Mouse (Mus musculus) cerebellum, adult 2 months (tissue): ENCODE data around the gene Sema4a. TPM values are rescaled to one million over a fixed set of nuclear protein-coding genes. Genes with fewer than 3 reads are reported as not detected.

Experiments used
- DNase-seq, 2 experiments: peaks; one replicate each; pipeline ENCODE4 v3.0.0; 2021
- H3K27ac ChIP-seq: fragments of 200-500 bp; 2 replicates; pipeline ENCODE4 v1.5.1; 2012; ENCODE audit warnings: low read length, control low read depth, inconsistent platforms; ENCODE audit not compliant: insufficient read depth
- H3K27me3 ChIP-seq: fragments of 200-500 bp; 2 replicates; pipeline ENCODE4 v1.6.1; 2012; ENCODE audit warnings: inconsistent platforms, mild to moderate bottlenecking, low read length, moderate library complexity; ENCODE audit not compliant: control insufficient read depth, insufficient read depth
- H3K4me1 ChIP-seq: fragments of 200-500 bp; 2 replicates; pipeline ENCODE4 v1.6.1; 2011; ENCODE audit warnings: low read length; ENCODE audit not compliant: control insufficient read depth, insufficient read depth
- H3K4me3 ChIP-seq: fragments of 200-500 bp; replicated peaks from 2 replicates; pipeline ENCODE3; 2011; ENCODE audit warnings: mild to moderate bottlenecking, low read depth, low read length, control low read depth; ENCODE audit not compliant: insufficient read depth
- CTCF ChIP-seq: fragments of 200-500 bp; IDR thresholded peaks from 2 replicates; pipeline ENCODE4 v1.5.1; 2011; ENCODE audit warnings: low read depth, mild to moderate bottlenecking, control low read depth, low read length, moderate library complexity, borderline replicate concordance; ENCODE audit not compliant: insufficient read depth
- POLR2A ChIP-seq: fragments of 200-500 bp; IDR thresholded peaks from 2 replicates; pipeline ENCODE4 v1.6.1; 2011; ENCODE audit warnings: low read length, control low read depth, borderline replicate concordance; ENCODE audit not compliant: insufficient read depth
- WGBS: fragments of 180-500 bp; shearing (Covaris S2); methylation state at CpG from one replicate; pipeline ENCODE4 v1.1.7; 2018; 5-methylcytosine and 5-hydroxymethylcytosine counted together
- polyA plus RNA-seq: library from polyadenylated mRNA; depleted of rRNA; stranded (reverse); fragments of >200 nt; gene quantifications from 2 replicates; pipeline ENCODE4 v1.2.3, GENCODE M21; 2012; rRNA removed

Sema4a gene
- polyA plus RNA-seq, 1 experiment, result 31.8 TPM

DNA sequence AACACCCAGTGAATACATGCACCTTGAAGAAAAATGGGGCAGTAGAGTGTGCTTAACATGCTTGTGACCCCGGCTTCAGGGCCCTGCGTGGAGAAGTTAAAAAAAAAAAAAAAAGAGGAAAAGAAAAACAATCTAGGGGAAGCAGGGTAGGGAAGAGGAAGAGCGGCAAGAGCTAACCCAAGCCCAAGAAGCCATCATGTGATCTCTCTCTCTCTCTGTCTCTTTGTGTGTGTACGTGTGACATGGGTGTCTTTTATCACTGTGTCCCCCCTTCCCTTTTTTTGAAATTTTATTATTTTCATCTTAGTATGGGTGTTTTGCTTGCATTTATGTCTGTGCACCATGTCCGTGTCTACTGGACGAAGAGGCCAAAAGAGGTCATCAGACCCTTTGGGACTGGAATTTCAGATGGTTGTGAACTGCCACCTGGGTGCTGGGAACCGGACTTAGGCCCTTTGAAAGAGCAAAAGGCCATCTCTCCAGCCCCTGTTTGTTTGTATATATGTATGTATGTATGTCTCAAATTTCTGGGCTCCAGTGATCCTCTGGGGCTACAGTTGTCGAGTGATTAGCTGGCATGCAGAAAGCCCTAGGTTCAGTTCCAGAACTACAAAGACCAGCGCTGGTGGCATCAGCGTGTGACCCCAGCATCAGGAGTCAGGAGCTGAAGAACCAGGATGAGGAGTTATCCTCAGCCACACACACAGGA lies 57.3 kb downstream of the Sema4a start:
- TF ChIP-seq CTCF (no peak), POLR2A (no peak)
- no peak for DNase-seq
- WGBS, result 93% methylated on average over 10 of the region's 10 CpGs
- Histone ChIP-seq H3K4me3 (no peak overlapping the region), H3K27me3 (no peaks in the 10 kb centered on the region), H3K27ac (no peak overlapping the region), H3K4me1 (peaks cover 4% of the 10 kb centered on the region; the same call in 1 of the 2 replicates)

DNA sequence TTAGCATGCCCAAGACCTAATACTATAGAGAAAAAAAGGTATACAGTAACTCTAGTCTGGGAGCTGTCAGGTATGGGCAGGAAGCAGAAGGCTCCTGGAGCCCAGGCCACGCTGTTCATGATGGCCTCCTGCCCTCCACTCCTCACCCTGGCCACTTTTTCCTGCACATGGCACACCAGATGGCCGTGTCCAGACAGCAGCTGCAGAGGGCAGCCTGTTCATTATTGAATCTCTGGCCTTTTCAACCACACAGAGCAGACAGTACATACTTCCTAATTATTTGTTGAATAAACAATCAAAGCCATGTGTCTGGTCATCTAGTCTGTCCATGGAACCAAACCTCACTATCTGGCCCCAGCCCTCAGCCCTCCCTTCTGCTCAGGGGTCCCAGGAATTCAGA lies 62.3 kb downstream of the Sema4a start:
- Histone ChIP-seq H3K4me3 (no peak overlapping the region), H3K4me1 (peaks cover 21% of the 10 kb centered on the region), H3K27ac (no peak overlapping the region), H3K27me3 (no peaks in the 10 kb centered on the region)
- TF ChIP-seq CTCF (no peak), POLR2A (no peak)
- DNase-seq, result peak; percentile 82 to 89
- WGBS, result 19% methylated on average over 2 of the region's 2 CpGs

DNA sequence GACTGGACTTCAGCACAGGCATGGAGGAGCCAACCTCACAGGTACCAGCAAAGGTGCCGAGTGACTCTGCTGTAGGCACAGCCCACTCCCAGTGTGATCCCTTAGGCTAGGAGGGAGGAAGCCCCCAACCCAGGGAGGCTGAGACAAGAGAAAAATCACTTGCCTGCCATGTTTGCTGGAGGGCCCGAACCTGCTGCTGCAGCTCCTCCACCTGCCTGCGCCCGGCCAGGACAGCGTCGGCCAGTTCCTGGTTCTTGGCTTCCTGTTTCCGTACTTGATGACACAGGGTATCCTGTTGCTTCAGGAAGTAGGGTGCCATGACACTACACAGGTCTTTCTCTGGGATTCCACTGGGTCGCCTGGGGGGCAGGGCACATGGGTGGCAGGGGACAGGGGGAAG lies 65.2 kb downstream of the Sema4a start:
- Histone ChIP-seq H3K27me3 (no peaks in the 10 kb centered on the region), H3K27ac (no peak overlapping the region), H3K4me3 (no peak overlapping the region), H3K4me1 (peaks cover 22% of the 10 kb centered on the region)
- no peak for TF ChIP-seq CTCF
- TF ChIP-seq POLR2A, result no peak
- WGBS, result 90% methylated on average over 8 of the region's 8 CpGs
- no peak for DNase-seq

DNA sequence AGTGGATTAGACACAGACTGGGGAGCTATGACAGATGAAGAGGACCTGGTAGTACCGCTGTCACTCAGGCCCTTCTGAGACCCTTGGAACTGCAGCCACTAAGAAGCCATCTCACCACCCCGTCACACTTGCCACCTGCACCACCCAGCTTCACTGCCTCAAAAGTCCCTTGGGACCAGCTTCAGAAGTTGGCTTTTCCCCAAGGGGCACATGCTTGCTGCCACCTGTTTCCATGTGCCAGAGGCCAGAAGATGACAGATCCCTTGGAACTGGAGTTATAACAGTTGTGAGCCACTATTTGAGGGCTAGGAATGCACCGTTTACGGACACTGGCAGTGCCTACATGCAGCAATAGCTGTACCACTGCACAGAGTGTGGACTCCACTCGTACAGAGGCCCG lies 65.7 kb downstream of the Sema4a start:
- H3K4me3 ChIP-seq, result no peak overlapping the region
- no peak for DNase-seq
- TF ChIP-seq CTCF, result no peak
- no peak for TF ChIP-seq POLR2A
- H3K4me1 ChIP-seq, result peaks cover 22% of the 10 kb centered on the region
- WGBS, result 72% methylated on average over 6 of the region's 6 CpGs
- H3K27me3 ChIP-seq, result no peaks in the 10 kb centered on the region
- H3K27ac ChIP-seq, result no peak overlapping the region

DNA sequence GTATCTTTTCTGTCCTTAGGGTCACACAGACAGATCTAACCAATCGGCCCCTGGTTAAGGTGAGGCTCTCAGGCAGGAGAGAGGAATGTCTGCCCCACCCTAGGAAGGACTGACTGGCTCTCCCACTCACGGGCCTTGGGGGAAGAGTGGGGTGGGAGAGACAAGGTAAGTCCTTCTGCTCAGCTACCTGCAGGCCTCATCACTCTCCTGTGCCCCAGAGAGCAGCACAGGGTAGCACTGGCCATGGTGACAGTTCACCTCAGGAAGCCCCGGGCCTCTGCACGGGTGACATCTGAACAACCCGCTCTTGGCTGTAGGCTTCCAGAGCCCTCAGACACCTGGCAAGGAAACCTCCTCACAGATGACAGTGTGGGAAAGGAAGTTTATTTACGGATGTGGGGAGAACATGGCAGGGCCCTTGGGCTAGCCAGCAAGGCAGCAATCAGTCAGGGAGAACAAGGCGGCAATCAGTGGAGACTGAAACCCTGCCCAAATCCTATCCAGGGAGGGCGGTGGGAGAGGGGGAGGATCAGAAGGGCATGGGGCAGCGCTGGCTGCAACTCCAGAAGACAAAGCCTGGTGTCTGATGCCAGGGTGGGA lies 67.1 kb downstream of the Sema4a start:
- Histone ChIP-seq H3K4me3 (no peak overlapping the region), H3K27me3 (no peaks in the 10 kb centered on the region), H3K27ac (no peak overlapping the region), H3K4me1 (peaks cover 20% of the 10 kb centered on the region)
- 23% methylated on average over 9 of the region's 9 CpGs for WGBS
- TF ChIP-seq POLR2A (no peak), CTCF (no peak)
- DNase-seq, result peak in 1 of 2 experiments; percentile 45

Other genes starting within 250 kb of the Sema4a start
- 0.08 and 0.17 TPM in 2 replicates for gene Rhbg, start 206.5 kb downstream of the Sema4a start, polyA plus RNA-seq
- 0.10 TPM in 1 of 2 replicates, not detected in the other for gene Gm38392, start 174.0 kb downstream of the Sema4a start, polyA plus RNA-seq
- gene Tsacc, start 164.2 kb downstream of the Sema4a start, polyA plus RNA-seq, result 4.0 and 4.2 TPM in 2 replicates
- 189 and 197 TPM in 2 replicates for gene Cct3, start 164.1 kb downstream of the Sema4a start, polyA plus RNA-seq
- gene Glmp, start 136.2 kb downstream of the Sema4a start, polyA plus RNA-seq, result 109 and 110 TPM in 2 replicates
- 0.81 and 1.3 TPM in 2 replicates for gene Tmem79, start 125.0 kb downstream of the Sema4a start, polyA plus RNA-seq
- 103 and 115 TPM in 2 replicates for gene Smg5, start 124.9 kb downstream of the Sema4a start, polyA plus RNA-seq
- gene Paqr6, start 96.6 kb downstream of the Sema4a start, polyA plus RNA-seq, result 74.2 and 81.5 TPM in 2 replicates
- gene Bglap3, start 88.4 kb downstream of the Sema4a start, polyA plus RNA-seq, result 0.41 and 0.65 TPM in 2 replicates
- gene Bglap2, start 82.5 kb downstream of the Sema4a start, polyA plus RNA-seq, result 2.1 TPM in 1 of 2 replicates, not detected in the other
- gene Bglap, start 76.7 kb downstream of the Sema4a start, polyA plus RNA-seq, result 0.57 TPM in 1 of 2 replicates, not detected in the other
- 13.8 and 14.5 TPM in 2 replicates for gene Pmf1, start 50.9 kb downstream of the Sema4a start, polyA plus RNA-seq
- 57.6 and 61.2 TPM in 2 replicates for gene Slc25a44, start 36.0 kb downstream of the Sema4a start, polyA plus RNA-seq
- 51.4 and 57.1 TPM in 2 replicates for gene Lmna, start 48.8 kb upstream of the Sema4a start, polyA plus RNA-seq
- gene Mex3a, start 71.2 kb upstream of the Sema4a start, polyA plus RNA-seq, result 1.2 and 1.3 TPM in 2 replicates
- gene Rab25, start 87.1 kb upstream of the Sema4a start, polyA plus RNA-seq, result 0.46 and 1.4 TPM in 2 replicates
- 143 and 159 TPM in 2 replicates for gene Lamtor2, start 91.9 kb upstream of the Sema4a start, polyA plus RNA-seq
- 86.4 and 87.3 TPM in 2 replicates for gene Ubqln4, start 92.6 kb upstream of the Sema4a start, polyA plus RNA-seq
- 141 and 142 TPM in 2 replicates for gene Ssr2, start 114.7 kb upstream of the Sema4a start, polyA plus RNA-seq
- 128 and 129 TPM in 2 replicates for gene Arhgef2, start 144.8 kb upstream of the Sema4a start, polyA plus RNA-seq
- not detected in 2 replicates for gene Rxfp4, start 192.0 kb upstream of the Sema4a start, polyA plus RNA-seq
- gene Khdc4, start 224.6 kb upstream of the Sema4a start, polyA plus RNA-seq, result 92.7 and 99.6 TPM in 2 replicates